In the genomic region with DNA sequence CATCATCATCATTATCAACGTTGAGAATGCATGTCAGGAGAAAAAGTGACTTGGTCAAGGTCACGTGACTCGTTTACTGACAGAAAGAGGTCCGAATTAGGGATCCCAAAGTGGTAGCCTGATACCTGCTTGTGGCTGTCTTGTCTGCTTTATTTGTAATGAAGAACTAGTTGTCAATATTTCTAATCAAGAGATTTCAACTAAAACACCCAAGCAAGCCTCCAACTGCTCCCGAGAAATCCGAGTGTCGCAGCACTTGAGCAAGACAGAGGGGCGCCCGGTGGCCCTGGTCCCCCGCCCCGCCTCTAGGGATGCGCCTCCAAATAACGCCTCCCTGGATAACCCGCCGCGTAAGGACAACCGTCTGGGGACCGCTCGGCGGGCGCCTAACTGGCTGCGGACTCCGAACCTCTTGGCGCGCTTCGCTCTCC, we compare ENCODE assay signal across 8 mouse cellular contexts. TPM values are rescaled to one million over a fixed set of nuclear protein-coding genes. Genes with fewer than 3 reads are reported as not detected.
DNase-seq lines count a peak whose midpoint lies in the region; ATAC-seq lines count a peak whose summit lies in the region.

No protein-coding gene starts in this region.

- WGBS in kidney, embryonic 16.5 days: 1% methylated on average over 26 of the region's 26 CpGs
- 3% methylated on average over 26 of the region's 26 CpGs for WGBS in hindbrain, embryonic 12.5 days
- WGBS in midbrain, embryonic 13.5 days: 3% methylated on average over 26 of the region's 26 CpGs

- no peak for DNase-seq in kidney, adult 8-10 months
- peak; percentile 9 for DNase-seq in c-Kit-positive CD71-negative TER-119-negative erythroid progenitor cells, embryonic 14.5 days (ENCODE audit: low read depth)
- DNase-seq in cerebellum, postnatal 10 days: no peak
- DNase-seq in embryo, embryonic 9.5 days (ENCODE audit: extremely low spot score): no peak
- DNase-seq in gastrocnemius, adult 8-10 months (ENCODE audit: low spot score in 2 of 2): no peak

- H3K4me1 ChIP-seq in kidney, embryonic 16.5 days (ENCODE audit: insufficient read depth, low read length): peaks cover 5% of the 10 kb centered on the region; the same call in 1 of the 2 replicates
- peaks cover 7% of the 10 kb centered on the region; the same call in 1 of the 2 replicates for H3K4me1 ChIP-seq in hindbrain, embryonic 12.5 days
- H3K4me1 ChIP-seq in midbrain, embryonic 13.5 days (replicated peaks): peaks cover 8% of the 10 kb centered on the region

- peak overlapping the region; percentile 93 for H3K9ac ChIP-seq in kidney, embryonic 16.5 days (replicated peaks; ENCODE audit: low read length)
- peak overlapping the region; percentile 91 for H3K9ac ChIP-seq in hindbrain, embryonic 12.5 days
- H3K9ac ChIP-seq in midbrain, embryonic 13.5 days (replicated peaks): peak overlapping the region; percentile 87

- H3K27me3 ChIP-seq in kidney, embryonic 16.5 days (ENCODE audit: insufficient read depth, low read length): peaks cover 4% of the 10 kb centered on the region; the same call in 1 of the 2 replicates
- peaks cover 4% of the 10 kb centered on the region; the same call in 1 of the 2 replicates for H3K27me3 ChIP-seq in hindbrain, embryonic 12.5 days
- H3K27me3 ChIP-seq in midbrain, embryonic 13.5 days: peaks cover 8% of the 10 kb centered on the region; the same call in 1 of the 2 replicates

- H3K4me3 ChIP-seq in kidney, embryonic 16.5 days (ENCODE audit: low read length): peak overlapping the region; percentile 77
- H3K4me3 ChIP-seq in hindbrain, embryonic 12.5 days: peak overlapping the region; percentile 77
- peak overlapping the region; percentile 80 for H3K4me3 ChIP-seq in midbrain, embryonic 13.5 days (replicated peaks)

- peak overlapping the region; percentile 87 for H3K27ac ChIP-seq in kidney, embryonic 16.5 days (ENCODE audit: low read length)
- H3K27ac ChIP-seq in hindbrain, embryonic 12.5 days: peak overlapping the region; percentile 86
- peak overlapping the region; percentile 88 for H3K27ac ChIP-seq in midbrain, embryonic 13.5 days

- no peaks in the 10 kb centered on the region for H3K36me3 ChIP-seq in kidney, embryonic 16.5 days (ENCODE audit: insufficient read depth, low read length)
- no peaks in the 10 kb centered on the region for H3K36me3 ChIP-seq in hindbrain, embryonic 12.5 days
- H3K36me3 ChIP-seq in midbrain, embryonic 13.5 days: no peaks in the 10 kb centered on the region

- peak overlapping the region; percentile 89 for H3K4me2 ChIP-seq in kidney, embryonic 16.5 days (replicated peaks; ENCODE audit: low read depth, low read length)
- peak overlapping the region; percentile 81 for H3K4me2 ChIP-seq in hindbrain, embryonic 12.5 days (replicated peaks)
- peak overlapping the region; percentile 67 for H3K4me2 ChIP-seq in midbrain, embryonic 13.5 days (replicated peaks)

- H3K9me3 ChIP-seq in kidney, embryonic 16.5 days (ENCODE audit: low read length): no peaks in the 10 kb centered on the region
- H3K9me3 ChIP-seq in hindbrain, embryonic 12.5 days (replicated peaks): no peaks in the 10 kb centered on the region
- no peaks in the 10 kb centered on the region for H3K9me3 ChIP-seq in midbrain, embryonic 13.5 days

- peak; percentile 82 for ATAC-seq in kidney, embryonic 16.5 days (ENCODE audit: low FRiP score, low TSS enrichment)
- ATAC-seq in hindbrain, embryonic 12.5 days (ENCODE audit: low FRiP score): peak; percentile 85
- no peak for ATAC-seq in midbrain, embryonic 13.5 days

RNA-seq across cellular contexts. Expression of gene Ptpdc1, which starts 0.5 kb away (rescaled TPM):
- polyA plus RNA-seq in kidney, embryonic 16.5 days (2015; fragmentation: Nextera tagmentation; extraction: Ambion mirVana): 11.4 and 12.3 TPM in 2 replicates
- polyA plus RNA-seq in hindbrain, embryonic 12.5 days (2016; fragmentation: Nextera tagmentation; extraction: Ambion mirVana): 20.5 and 21.4 TPM in 2 replicates
- polyA plus RNA-seq in midbrain, embryonic 13.5 days (2015; fragmentation: Nextera tagmentation; extraction: Ambion mirVana): 16.1 and 16.5 TPM in 2 replicates
- 1 to 10 TPM; 2.6 to 3.4 (median 3.0) TPM for total RNA-seq in gastrocnemius, adult 8-10 months (2022)

RNA-seq across cellular contexts. Expression of gene Barx1, which starts 37.8 kb away (rescaled TPM):
- 0.11 and 0.13 TPM in 2 replicates for polyA plus RNA-seq in kidney, embryonic 16.5 days (2015; fragmentation: Nextera tagmentation; extraction: Ambion mirVana)
- polyA plus RNA-seq in hindbrain, embryonic 12.5 days (2016; fragmentation: Nextera tagmentation; extraction: Ambion mirVana): 5.6 and 5.7 TPM in 2 replicates
- 0.15 TPM in 1 of 2 replicates, not detected in the other for polyA plus RNA-seq in midbrain, embryonic 13.5 days (2015; fragmentation: Nextera tagmentation; extraction: Ambion mirVana)
- total RNA-seq in gastrocnemius, adult 8-10 months (2022): not detected
